Mouse (Mus musculus) lung, embryonic 15.5 days (tissue): ENCODE measurements around the gene Gm5244. TPM values are rescaled to one million over a fixed set of nuclear protein-coding genes. Genes with fewer than 3 reads are reported as not detected.

ENCODE experiments used
- ATAC-seq: fragments of 200-750 bp; cut with Nextera tagmentation; 2 replicates; pipeline ENCODE4 v1.8.0; 2017; ENCODE audit warnings: moderate number of reproducible peaks, borderline replicate concordance; ENCODE audit not compliant: low FRiP score, low TSS enrichment; ENCODE audit errors: extremely low read depth
- H3K27ac ChIP-seq: fragments of 300-500 bp; sonication (generic); 2 replicates; pipeline ENCODE4 v1.5.1; 2015; ENCODE audit warnings: moderate library complexity, mild to moderate bottlenecking, inconsistent platforms
- H3K27me3 ChIP-seq: fragments of 300-500 bp; sonication (generic); 2 replicates; pipeline ENCODE4 v1.6.1; 2015; ENCODE audit warnings: inconsistent platforms
- H3K36me3 ChIP-seq: fragments of 300-500 bp; sonication (generic); 2 replicates; pipeline ENCODE4 v1.6.1; 2015; ENCODE audit warnings: inconsistent platforms
- H3K4me1 ChIP-seq: fragments of 300-500 bp; sonication (generic); 2 replicates; pipeline ENCODE4 v1.6.1; 2015; ENCODE audit warnings: inconsistent platforms
- H3K4me2 ChIP-seq: fragments of 300-500 bp; sonication (generic); 2 replicates; pipeline ENCODE4 v1.6.1; 2015; ENCODE audit warnings: inconsistent platforms, mild to moderate bottlenecking, moderate library complexity
- H3K4me3 ChIP-seq: fragments of 300-500 bp; sonication (generic); 2 replicates; pipeline ENCODE4 v1.5.1; 2015; ENCODE audit warnings: mild to moderate bottlenecking, inconsistent platforms
- H3K9ac ChIP-seq: fragments of 300-500 bp; sonication (generic); 2 replicates; pipeline ENCODE4 v1.6.1; 2015; ENCODE audit warnings: inconsistent platforms
- H3K9me3 ChIP-seq: fragments of 300-500 bp; sonication (generic); 2 replicates; pipeline ENCODE4 v1.6.1; 2016; ENCODE audit warnings: inconsistent platforms
- WGBS: fragments of 180-500 bp; shearing (Covaris S2); methylation state at CpG from one replicate; pipeline ENCODE4 v1.1.7; 2015; 5-methylcytosine and 5-hydroxymethylcytosine counted together
- polyA plus RNA-seq: library from polyadenylated mRNA; unstranded; fragments of >200 nt; fragmentation: Nextera tagmentation; extraction: Ambion mirVana; gene quantifications from 2 replicates; pipeline ENCODE4 v1.2.1, GENCODE M21; 2015

Gm5244 gene
- not detected in 2 replicates for polyA plus RNA-seq

DNA sequence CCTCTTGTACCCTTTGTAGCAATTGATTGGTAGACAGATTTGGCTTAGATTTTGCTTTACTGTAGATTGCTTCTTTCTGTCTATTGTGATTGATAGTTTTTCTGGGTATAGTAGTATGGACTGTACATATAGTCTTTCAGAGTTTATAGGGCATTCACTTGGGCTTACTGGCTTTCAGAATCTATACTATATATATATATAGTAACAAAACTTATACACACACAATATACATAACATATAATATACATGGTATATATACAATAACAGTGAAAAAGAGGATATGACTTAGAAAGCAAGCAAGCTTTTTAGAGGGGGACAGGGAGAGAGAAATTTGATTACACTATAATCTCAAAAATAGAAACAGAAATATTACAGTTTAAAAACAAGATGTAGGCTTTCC is at the start of gene Gm5244:
Gene Gm5244 (plus strand): TSS at position 301 of the 400 bp plus-strand sequence.
- Histone ChIP-seq H3K4me1 (no peaks in the 10 kb centered on the region), H3K9ac (no peak within 1 kb of the TSS), H3K27me3 (no peaks in the 10 kb centered on the region), H3K4me2 (no peak within 1 kb of the TSS), H3K36me3 (no peaks in the 10 kb centered on the region), H3K27ac (no peak within 1 kb of the TSS), H3K4me3 (no peak within 1 kb of the TSS), H3K9me3 (no peaks in the 10 kb centered on the region)
- ATAC-seq, result no peak

DNA sequence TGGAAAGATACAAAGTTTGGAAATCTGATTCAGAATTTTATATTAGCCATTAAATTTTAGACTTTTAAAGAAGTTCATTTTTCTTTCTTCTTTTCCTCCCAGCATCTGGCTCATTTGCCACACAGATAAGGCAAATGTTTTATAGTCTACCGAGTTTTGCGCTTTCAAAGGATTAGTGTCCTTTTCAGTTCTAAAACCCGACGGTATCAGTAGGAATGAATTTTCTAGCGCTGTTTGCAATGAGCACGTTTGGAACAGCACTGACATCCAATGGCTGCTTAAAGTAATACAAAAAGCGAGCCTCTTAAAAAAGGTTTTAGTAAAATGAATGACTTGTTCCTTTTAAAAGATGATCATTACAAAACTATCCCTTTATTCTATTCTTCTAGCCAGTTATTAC is 49.4 kb upstream of the Gm5244 start:
- peak overlapping the region; percentile 79 for H3K4me2 ChIP-seq
- peak overlapping the region; percentile 64 for H3K9ac ChIP-seq
- H3K36me3 ChIP-seq, result no peaks in the 10 kb centered on the region
- under 1% methylated on average over 7 of the region's 7 CpGs for WGBS
- H3K4me1 ChIP-seq, result peaks cover 4% of the 10 kb centered on the region; the same call in 1 of the 2 replicates
- ATAC-seq, result no peak
- peak overlapping the region; percentile 100 for H3K27ac ChIP-seq
- H3K4me3 ChIP-seq, result peak overlapping the region; percentile 98
- no peaks in the 10 kb centered on the region for H3K27me3 ChIP-seq
- no peaks in the 10 kb centered on the region for H3K9me3 ChIP-seq

GRCm38 (mm10) chr19:12798404-12798803 is 48.1 kb upstream of the Gm5244 start:
- 66% methylated on average over 4 of the region's 4 CpGs for WGBS

DNA sequence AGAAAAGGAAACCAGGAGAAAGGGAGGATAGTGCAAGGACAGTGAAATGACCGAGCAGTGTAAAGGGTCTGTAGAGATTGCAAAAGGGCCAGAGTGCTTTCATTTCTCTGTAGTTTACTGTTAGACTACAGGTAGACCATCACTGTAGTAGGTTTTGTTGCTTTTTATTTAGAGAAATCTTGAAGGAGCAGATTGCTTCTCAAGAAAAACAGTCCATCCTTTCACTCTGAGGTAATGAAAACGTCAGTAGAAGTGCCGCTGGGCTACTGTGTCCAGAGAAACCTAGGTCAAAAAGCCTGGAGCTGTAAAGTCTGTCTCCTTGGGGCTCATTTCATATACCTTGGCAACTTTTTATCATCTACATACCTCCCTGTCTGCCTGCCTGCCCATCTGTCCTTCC is 47.4 kb upstream of the Gm5244 start:
- 83% methylated on average over 3 of the region's 3 CpGs for WGBS
- no peaks in the 10 kb centered on the region for H3K4me1 ChIP-seq
- no peaks in the 10 kb centered on the region for H3K9me3 ChIP-seq
- no peaks in the 10 kb centered on the region for H3K27me3 ChIP-seq
- H3K9ac ChIP-seq, result no peak overlapping the region
- no peak overlapping the region for H3K27ac ChIP-seq
- H3K4me3 ChIP-seq, result no peak overlapping the region
- H3K36me3 ChIP-seq, result no peaks in the 10 kb centered on the region
- no peak overlapping the region for H3K4me2 ChIP-seq
- ATAC-seq, result no peak

More at GRCm38 (mm10) chr19:12798404-12798803, 48.1 kb upstream of the Gm5244 start:
- Histone ChIP-seq H3K4me1 (no peaks in the 10 kb centered on the region), H3K27me3 (no peaks in the 10 kb centered on the region), H3K27ac (no peak overlapping the region), H3K36me3 (no peaks in the 10 kb centered on the region), H3K4me3 (no peak overlapping the region), H3K9ac (no peak overlapping the region), H3K9me3 (no peaks in the 10 kb centered on the region), H3K4me2 (no peak overlapping the region)
- no peak for ATAC-seq

- Histone ChIP-seq H3K36me3 (no peaks in the 10 kb centered on the region), H3K4me2 (no peak overlapping the region), H3K27me3 (no peaks in the 10 kb centered on the region), H3K4me3 (no peak overlapping the region), H3K27ac (no peak overlapping the region), H3K4me1 (no peaks in the 10 kb centered on the region), H3K9me3 (no peaks in the 10 kb centered on the region), H3K9ac (no peak overlapping the region)
- WGBS, result 69% methylated on average over 2 of the region's 2 CpGs
- ATAC-seq, result no peak
These were observed 45.9 kb upstream of the Gm5244 start for GRCm38 (mm10) chr19:12800621-12801020.

GRCm38 (mm10) chr19:12801046-12801445 is 45.4 kb upstream of the Gm5244 start:
- no peaks in the 10 kb centered on the region for H3K36me3 ChIP-seq
- H3K4me2 ChIP-seq, result no peak overlapping the region
- H3K27ac ChIP-seq, result no peak overlapping the region
- H3K9ac ChIP-seq, result no peak overlapping the region
- WGBS, result 64% methylated on average over 3 of the region's 3 CpGs
- H3K9me3 ChIP-seq, result no peaks in the 10 kb centered on the region
- no peak for ATAC-seq
- H3K4me1 ChIP-seq, result no peaks in the 10 kb centered on the region
- H3K27me3 ChIP-seq, result no peaks in the 10 kb centered on the region
- no peak overlapping the region for H3K4me3 ChIP-seq

- 72% methylated on average over 3 of the region's 3 CpGs for WGBS
- H3K9me3 ChIP-seq, result no peaks in the 10 kb centered on the region
These were observed 43.7 kb upstream of the Gm5244 start for GRCm38 (mm10) chr19:12802830-12803229.

DNA sequence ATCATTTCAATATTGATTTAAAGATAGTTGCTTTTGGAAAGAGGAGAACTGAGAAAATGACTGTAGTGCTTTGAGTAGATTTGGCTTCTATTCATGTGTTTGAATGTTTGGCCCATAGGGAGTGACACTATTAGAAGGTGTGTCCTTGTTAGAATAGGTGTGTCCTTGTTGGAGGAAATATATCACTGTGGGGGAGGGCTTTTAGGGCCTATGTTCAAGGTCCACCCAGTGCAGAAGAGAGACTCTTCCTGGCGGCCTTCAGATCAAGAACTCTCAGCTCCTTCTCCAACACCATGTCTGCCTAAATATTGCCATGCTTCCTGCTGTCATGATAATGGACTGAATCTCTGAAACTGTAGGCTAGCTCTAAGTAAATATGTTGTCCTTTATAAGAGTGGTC is 42.2 kb upstream of the Gm5244 start:
- WGBS, result 80% methylated on average over 1 of the region's 1 CpGs
- Histone ChIP-seq H3K4me3 (no peak overlapping the region), H3K4me2 (no peak overlapping the region), H3K36me3 (no peaks in the 10 kb centered on the region), H3K9me3 (no peaks in the 10 kb centered on the region), H3K4me1 (no peaks in the 10 kb centered on the region), H3K9ac (no peak overlapping the region), H3K27ac (no peak overlapping the region), H3K27me3 (no peaks in the 10 kb centered on the region)
- ATAC-seq, result no peak

More at GRCm38 (mm10) chr19:12802830-12803229, 43.7 kb upstream of the Gm5244 start:
- no peaks in the 10 kb centered on the region for H3K27me3 ChIP-seq
- no peak for ATAC-seq
- no peaks in the 10 kb centered on the region for H3K4me1 ChIP-seq
- no peak overlapping the region for H3K4me2 ChIP-seq
- no peaks in the 10 kb centered on the region for H3K36me3 ChIP-seq
- no peak overlapping the region for H3K27ac ChIP-seq
- no peak overlapping the region for H3K4me3 ChIP-seq
- H3K9ac ChIP-seq, result no peak overlapping the region

DNA sequence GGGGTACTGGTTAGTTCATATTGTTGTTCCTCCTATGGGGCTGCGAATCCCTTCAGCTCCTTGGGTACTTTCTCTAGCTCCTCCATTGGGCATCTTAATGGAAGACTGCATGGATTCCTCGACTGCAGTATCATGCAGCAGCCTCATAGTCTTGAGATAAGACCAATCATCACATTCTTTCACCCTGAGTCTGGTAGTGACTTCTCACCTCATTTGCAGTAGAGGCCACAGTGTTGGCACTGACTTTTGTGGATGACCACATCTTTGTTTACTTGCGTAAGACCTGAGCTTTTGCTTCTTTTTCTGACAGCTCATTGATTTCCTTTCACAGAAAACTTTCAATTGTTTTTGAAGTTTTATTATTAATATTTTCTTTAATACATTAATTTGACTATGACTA is 40.8 kb upstream of the Gm5244 start:
- Histone ChIP-seq H3K4me1 (no peaks in the 10 kb centered on the region), H3K9ac (no peak overlapping the region), H3K4me2 (no peak overlapping the region), H3K9me3 (no peaks in the 10 kb centered on the region), H3K27ac (no peak overlapping the region), H3K36me3 (no peaks in the 10 kb centered on the region), H3K27me3 (no peaks in the 10 kb centered on the region), H3K4me3 (no peak overlapping the region)
- whole genome bisulfite sequencing, result 73% methylated on average over 3 of the region's 3 CpGs
- ATAC-seq, result no peak

DNA sequence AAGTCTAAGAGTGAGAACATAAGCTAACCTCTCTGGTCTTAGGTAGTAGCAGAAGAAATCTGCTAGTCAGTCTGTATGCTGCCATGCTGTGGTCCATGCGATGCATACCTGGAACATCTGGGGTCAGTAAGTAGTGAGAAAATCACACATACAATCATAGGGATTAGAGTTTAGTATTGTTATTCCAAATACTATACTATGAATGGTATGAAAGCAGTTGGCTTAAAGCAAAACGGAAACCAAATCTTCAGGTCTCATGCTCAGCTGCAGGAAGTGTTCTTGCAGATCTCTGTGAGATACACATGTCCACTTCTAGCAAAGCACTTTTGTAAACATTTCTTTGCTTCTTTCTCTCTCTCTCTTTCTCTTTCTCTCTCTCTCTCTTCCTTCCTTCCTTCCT is 40.3 kb upstream of the Gm5244 start:
- H3K9me3 ChIP-seq, result no peaks in the 10 kb centered on the region
- H3K27me3 ChIP-seq, result no peaks in the 10 kb centered on the region
- no peaks in the 10 kb centered on the region for H3K36me3 ChIP-seq
- no peak overlapping the region for H3K4me2 ChIP-seq
- WGBS, result 74% methylated on average over 2 of the region's 2 CpGs
- no peak overlapping the region for H3K27ac ChIP-seq
- ATAC-seq, result no peak
- no peak overlapping the region for H3K4me3 ChIP-seq
- H3K4me1 ChIP-seq, result no peaks in the 10 kb centered on the region
- H3K9ac ChIP-seq, result no peak overlapping the region

DNA sequence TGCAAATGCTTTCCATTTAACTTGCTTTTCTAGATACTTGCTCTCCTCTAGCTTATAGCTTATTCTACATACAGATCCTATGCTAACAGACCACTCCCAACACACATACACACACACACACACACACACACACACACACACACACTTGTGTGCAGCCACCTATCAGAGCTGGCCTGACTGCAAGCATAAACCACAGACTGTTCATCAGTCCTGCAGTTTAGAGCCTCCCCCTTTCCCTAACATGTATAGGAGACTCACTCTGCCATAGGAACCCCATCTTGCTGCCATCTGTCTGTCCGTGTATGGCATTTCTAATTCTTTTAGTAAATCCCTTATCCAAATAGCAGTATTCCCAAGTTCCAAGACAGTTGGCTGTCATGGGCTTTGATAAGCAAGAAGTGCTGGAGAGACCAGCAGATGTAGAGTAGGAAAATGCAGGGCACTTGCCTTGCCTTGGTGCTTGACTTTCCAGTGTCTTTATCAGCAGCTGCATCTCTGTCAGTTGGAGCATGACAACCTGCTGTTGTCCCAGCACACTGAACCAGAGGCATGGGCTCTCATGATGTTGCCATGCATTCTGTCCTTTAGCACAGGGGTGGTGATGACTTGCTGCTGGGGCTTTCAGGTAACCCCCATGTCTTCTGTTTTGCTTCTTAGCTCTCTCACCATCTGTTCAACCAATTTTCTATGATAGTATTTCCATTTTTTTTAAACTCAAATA is 33.7 kb upstream of the Gm5244 start:
- Histone ChIP-seq H3K4me3 (no peak overlapping the region), H3K4me1 (no peaks in the 10 kb centered on the region), H3K27me3 (no peaks in the 10 kb centered on the region), H3K9me3 (no peaks in the 10 kb centered on the region), H3K27ac (no peak overlapping the region), H3K36me3 (no peaks in the 10 kb centered on the region), H3K4me2 (no peak overlapping the region), H3K9ac (no peak overlapping the region)
- 63% methylated on average over 1 of the region's 1 CpGs for WGBS
- no peak for ATAC-seq

GRCm38 (mm10) chr19:12813883-12814282 is 32.6 kb upstream of the Gm5244 start:
- Histone ChIP-seq H3K27ac (no peak overlapping the region), H3K36me3 (no peaks in the 10 kb centered on the region), H3K4me3 (no peak overlapping the region), H3K27me3 (no peaks in the 10 kb centered on the region), H3K4me1 (no peaks in the 10 kb centered on the region), H3K4me2 (no peak overlapping the region), H3K9ac (no peak overlapping the region), H3K9me3 (no peaks in the 10 kb centered on the region)
- ATAC-seq, result no peak
- 73% methylated on average over 1 of the region's 1 CpGs for WGBS

GRCm38 (mm10) chr19:12818507-12818906 is 28.0 kb upstream of the Gm5244 start:
- Histone ChIP-seq H3K9me3 (no peaks in the 10 kb centered on the region), H3K27ac (no peak overlapping the region), H3K9ac (no peak overlapping the region), H3K4me3 (no peak overlapping the region), H3K4me2 (no peak overlapping the region), H3K4me1 (no peaks in the 10 kb centered on the region), H3K27me3 (no peaks in the 10 kb centered on the region), H3K36me3 (no peaks in the 10 kb centered on the region)
- no peak for ATAC-seq
- WGBS, result 74% methylated on average over 1 of the region's 1 CpGs
